In the genomic region with DNA sequence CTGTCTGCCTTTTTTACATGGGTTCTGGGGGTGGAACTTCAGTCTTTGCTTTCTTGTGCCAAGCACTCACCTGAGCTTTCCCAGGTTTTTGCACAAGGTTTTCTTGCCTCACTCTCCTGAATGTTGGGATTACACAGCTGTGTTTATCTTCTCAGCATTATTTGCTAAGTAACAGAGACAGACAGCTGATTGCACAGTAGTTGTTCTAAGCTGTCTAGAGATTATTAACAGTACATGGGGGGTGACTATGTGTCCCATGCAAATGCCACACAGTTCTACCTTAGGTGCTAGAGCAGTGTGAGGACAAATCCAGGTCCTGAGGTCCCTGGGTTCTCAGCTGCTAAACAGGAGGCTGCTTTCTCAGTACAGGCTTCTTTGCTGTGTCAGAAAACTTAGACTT, we compare ENCODE assay signal across 21 mouse cellular contexts. TPM values are rescaled to one million over a fixed set of nuclear protein-coding genes. Genes with fewer than 3 reads are reported as not detected.
A peak's percentile ranks its signal among the peaks of the same experiment; 100 is the strongest.
DNase-seq lines count a peak whose midpoint lies in the region; ATAC-seq and TF ChIP-seq lines count a peak whose summit lies in the region.
"Had no signal": no experiment of that assay in that cellular context is flagged by ENCODE, and none has a peak within 500 bp of the region (broad histone marks: within the 10 kb centered on the region; RNA-seq: fewer than 3 reads in every experiment).

No protein-coding gene starts in this region.

- ATAC-seq in liver, embryonic 16.5 days (ENCODE audit: low read depth) = peak; percentile 47; the same call in 1 of the 2 replicates
- ATAC-seq in liver, postnatal 0 days = peak; percentile 92
- ATAC-seq in liver, embryonic 12.5 days = no peak
- no peak for ATAC-seq in forebrain, embryonic 12.5 days (ENCODE audit: low FRiP score)
- ATAC-seq: activated CD4-positive, CD25-positive, alpha-beta regulatory T cell, adult 4 months; CD4-positive, CD25-positive, alpha-beta regulatory T cell, adult 4 months; Patski had no signal

- H3K4me2 ChIP-seq in liver, embryonic 16.5 days (ENCODE audit: low read depth, low read length) = no peak overlapping the region
- no peak overlapping the region for H3K4me2 ChIP-seq in liver, postnatal 0 days (ENCODE audit: low read depth, low read length)
- no peak overlapping the region for H3K4me2 ChIP-seq in liver, embryonic 12.5 days
- H3K4me2 ChIP-seq in forebrain, embryonic 12.5 days = no peak overlapping the region

- H3K36me3 ChIP-seq in liver, embryonic 16.5 days (ENCODE audit: control insufficient read depth, insufficient read depth) = peaks cover 15% of the 10 kb centered on the region
- peaks cover 21% of the 10 kb centered on the region for H3K36me3 ChIP-seq in liver, postnatal 0 days (replicated peaks; ENCODE audit: insufficient read depth, low read length)
- peaks cover 69% of the 10 kb centered on the region for H3K36me3 ChIP-seq in liver, embryonic 12.5 days
- H3K36me3 ChIP-seq in forebrain, embryonic 12.5 days (replicated peaks) = peaks cover 53% of the 10 kb centered on the region

- TF ChIP-seq EP300 in liver, postnatal 0 days (IDR thresholded peaks at IDR 0.05; ENCODE audit: low read depth) = no peak

- TF ChIP-seq CTCF in liver, postnatal 0 days (IDR thresholded peaks at IDR 0.05; ENCODE audit: low read depth) = no peak

- no peaks in the 10 kb centered on the region for H3K9me3 ChIP-seq in liver, embryonic 16.5 days (replicated peaks; ENCODE audit: control insufficient read depth, low read length)
- no peaks in the 10 kb centered on the region for H3K9me3 ChIP-seq in liver, postnatal 0 days (ENCODE audit: low read length)
- H3K9me3 ChIP-seq in liver, embryonic 12.5 days (replicated peaks) = no peaks in the 10 kb centered on the region
- no peaks in the 10 kb centered on the region for H3K9me3 ChIP-seq in forebrain, embryonic 12.5 days
- H3K9me3 ChIP-seq: G1E had no signal

- H3K4me1 ChIP-seq in liver, embryonic 16.5 days (ENCODE audit: control insufficient read depth, low read depth, low read length) = peaks cover 2% of the 10 kb centered on the region; the same call in 1 of the 2 replicates
- H3K4me1 ChIP-seq in liver, postnatal 0 days (ENCODE audit: insufficient read depth) = peaks cover 2% of the 10 kb centered on the region; the same call in 1 of the 2 replicates
- peaks cover 2% of the 10 kb centered on the region for H3K4me1 ChIP-seq in liver, embryonic 12.5 days
- no peaks in the 10 kb centered on the region for H3K4me1 ChIP-seq in forebrain, embryonic 12.5 days

- no peak overlapping the region for H3K4me3 ChIP-seq in liver, embryonic 16.5 days (ENCODE audit: low read depth, low read length)
- no peak overlapping the region for H3K4me3 ChIP-seq in liver, postnatal 0 days (ENCODE audit: low read depth, low read length)
- no peak overlapping the region for H3K4me3 ChIP-seq in liver, embryonic 12.5 days
- H3K4me3 ChIP-seq in forebrain, embryonic 12.5 days (replicated peaks) = no peak overlapping the region

- no peak overlapping the region for H3K27ac ChIP-seq in liver, embryonic 16.5 days (ENCODE audit: low read length)
- H3K27ac ChIP-seq in liver, postnatal 0 days (ENCODE audit: low read depth) = no peak overlapping the region
- no peak overlapping the region for H3K27ac ChIP-seq in liver, embryonic 12.5 days
- H3K27ac ChIP-seq in forebrain, embryonic 12.5 days = no peak overlapping the region

- no peaks in the 10 kb centered on the region for H3K27me3 ChIP-seq in liver, embryonic 16.5 days (ENCODE audit: control insufficient read depth, insufficient read depth, low read depth, low read length)
- H3K27me3 ChIP-seq in liver, postnatal 0 days (ENCODE audit: insufficient read depth, low read length) = no peaks in the 10 kb centered on the region
- no peaks in the 10 kb centered on the region for H3K27me3 ChIP-seq in liver, embryonic 12.5 days (replicated peaks)
- H3K27me3 ChIP-seq in forebrain, embryonic 12.5 days = no peaks in the 10 kb centered on the region
- H3K27me3 ChIP-seq: CH12.LX, Patski had no signal

- no peak overlapping the region for H3K9ac ChIP-seq in liver, embryonic 16.5 days (ENCODE audit: low read depth, low read length)
- H3K9ac ChIP-seq in liver, postnatal 0 days (replicated peaks) = no peak overlapping the region
- H3K9ac ChIP-seq in liver, embryonic 12.5 days = no peak overlapping the region
- H3K9ac ChIP-seq in forebrain, embryonic 12.5 days = no peak overlapping the region

- DNase-seq in liver = no peak
- DNase-seq in liver, postnatal 0 days = no peak
- peak; percentile 38 for DNase-seq in yolk sac, embryonic 10.5 days (ENCODE audit: low spot score)
- DNase-seq: adrenal gland, adult 2 months; adrenal gland, adult 8-10 months; adrenal gland, postnatal 10 days; adrenal gland, postnatal 14 days; adrenal gland, postnatal 25 days; adrenal gland, postnatal 36 days; B cell, adult 2 months; cerebellum, adult 11 months; cerebellum, adult 11-12 months; cerebellum, adult 18-20 months had no signal

RNA-seq across cellular contexts. Expression of gene Sugp1, which starts 7.0 kb away (rescaled TPM):
- polyA plus RNA-seq in liver, embryonic 16.5 days (2015; fragmentation: Nextera tagmentation; extraction: Ambion mirVana) = 14.7 and 14.9 TPM in 2 replicates
- polyA plus RNA-seq in liver, postnatal 0 days (2015; fragmentation: Nextera tagmentation; extraction: Ambion mirVana) = 11.7 and 11.8 TPM in 2 replicates
- 25.1 and 26.2 TPM in 2 replicates for polyA plus RNA-seq in liver, embryonic 12.5 days (2016; fragmentation: Nextera tagmentation; extraction: Ambion mirVana)
- polyA plus RNA-seq in forebrain, embryonic 12.5 days (2016; fragmentation: Nextera tagmentation; extraction: Ambion mirVana) = 53.8 and 55.7 TPM in 2 replicates

RNA-seq across cellular contexts. Expression of gene Mau2, which starts 7.1 kb away (rescaled TPM):
- 21.7 and 22.6 TPM in 2 replicates for polyA plus RNA-seq in liver, embryonic 16.5 days (2015; fragmentation: Nextera tagmentation; extraction: Ambion mirVana)
- 11.1 and 12.2 TPM in 2 replicates for polyA plus RNA-seq in liver, postnatal 0 days (2015; fragmentation: Nextera tagmentation; extraction: Ambion mirVana)
- 35.4 and 36.2 TPM in 2 replicates for polyA plus RNA-seq in liver, embryonic 12.5 days (2016; fragmentation: Nextera tagmentation; extraction: Ambion mirVana)
- polyA plus RNA-seq in forebrain, embryonic 12.5 days (2016; fragmentation: Nextera tagmentation; extraction: Ambion mirVana) = 67.6 and 70.1 TPM in 2 replicates

RNA-seq across cellular contexts. Expression of gene Tm6sf2, which starts 23.1 kb away (rescaled TPM):
- 1.8 and 3.0 TPM in 2 replicates for polyA plus RNA-seq in liver, embryonic 16.5 days (2015; fragmentation: Nextera tagmentation; extraction: Ambion mirVana)
- 32.5 and 38.7 TPM in 2 replicates for polyA plus RNA-seq in liver, postnatal 0 days (2015; fragmentation: Nextera tagmentation; extraction: Ambion mirVana)
- 0.68 and 0.74 TPM in 2 replicates for polyA plus RNA-seq in liver, embryonic 12.5 days (2016; fragmentation: Nextera tagmentation; extraction: Ambion mirVana)
- 1.3 TPM in 2 replicates for polyA plus RNA-seq in forebrain, embryonic 12.5 days (2016; fragmentation: Nextera tagmentation; extraction: Ambion mirVana)

RNA-seq across cellular contexts. Expression of gene Hapln4, which starts 33.6 kb away (rescaled TPM):
- 0.04 TPM in 1 of 2 replicates, not detected in the other for polyA plus RNA-seq in liver, embryonic 16.5 days (2015; fragmentation: Nextera tagmentation; extraction: Ambion mirVana)
- 0.02 TPM in 1 of 2 replicates, not detected in the other for polyA plus RNA-seq in liver, postnatal 0 days (2015; fragmentation: Nextera tagmentation; extraction: Ambion mirVana)
- 0.12 and 0.26 TPM in 2 replicates for polyA plus RNA-seq in liver, embryonic 12.5 days (2016; fragmentation: Nextera tagmentation; extraction: Ambion mirVana)
- 0.06 and 0.19 TPM in 2 replicates for polyA plus RNA-seq in forebrain, embryonic 12.5 days (2016; fragmentation: Nextera tagmentation; extraction: Ambion mirVana)
- polyA plus RNA-seq: activated CD4-positive, CD25-positive, alpha-beta regulatory T cell, adult 4 months; CD4-positive, CD25-positive, alpha-beta regulatory T cell, adult 4 months; G1E had no signal

RNA-seq across cellular contexts. Expression of gene Gatad2a, which starts 53.5 kb away (rescaled TPM):
- 17.2 and 18.9 TPM in 2 replicates for polyA plus RNA-seq in liver, embryonic 16.5 days (2015; fragmentation: Nextera tagmentation; extraction: Ambion mirVana)
- polyA plus RNA-seq in liver, postnatal 0 days (2015; fragmentation: Nextera tagmentation; extraction: Ambion mirVana) = 19.5 and 20.7 TPM in 2 replicates
- polyA plus RNA-seq in liver, embryonic 12.5 days (2016; fragmentation: Nextera tagmentation; extraction: Ambion mirVana) = 60.2 and 62.6 TPM in 2 replicates
- polyA plus RNA-seq in forebrain, embryonic 12.5 days (2016; fragmentation: Nextera tagmentation; extraction: Ambion mirVana) = 47.5 and 48.7 TPM in 2 replicates

Comparison
In these comparisons a context has a peak if more than half of its experiments do, and no peak if none do; other contexts are left out.
1. ATAC-seq: peak in liver, embryonic 16.5 days (single experiment) and liver, postnatal 0 days (single experiment); none in liver, embryonic 12.5 days (single experiment) and forebrain, embryonic 12.5 days (single experiment).